Mouse (Mus musculus): ENCODE results near the gene Eftud2. TPM values are rescaled to one million over a fixed set of nuclear protein-coding genes. Genes with fewer than 3 reads are reported as not detected.

Eftud2 gene
- 117 and 130 TPM in 2 replicates for total RNA-seq (2015)
- total RNA-seq (2017) = 139 and 151 TPM in 2 replicates

DNA sequence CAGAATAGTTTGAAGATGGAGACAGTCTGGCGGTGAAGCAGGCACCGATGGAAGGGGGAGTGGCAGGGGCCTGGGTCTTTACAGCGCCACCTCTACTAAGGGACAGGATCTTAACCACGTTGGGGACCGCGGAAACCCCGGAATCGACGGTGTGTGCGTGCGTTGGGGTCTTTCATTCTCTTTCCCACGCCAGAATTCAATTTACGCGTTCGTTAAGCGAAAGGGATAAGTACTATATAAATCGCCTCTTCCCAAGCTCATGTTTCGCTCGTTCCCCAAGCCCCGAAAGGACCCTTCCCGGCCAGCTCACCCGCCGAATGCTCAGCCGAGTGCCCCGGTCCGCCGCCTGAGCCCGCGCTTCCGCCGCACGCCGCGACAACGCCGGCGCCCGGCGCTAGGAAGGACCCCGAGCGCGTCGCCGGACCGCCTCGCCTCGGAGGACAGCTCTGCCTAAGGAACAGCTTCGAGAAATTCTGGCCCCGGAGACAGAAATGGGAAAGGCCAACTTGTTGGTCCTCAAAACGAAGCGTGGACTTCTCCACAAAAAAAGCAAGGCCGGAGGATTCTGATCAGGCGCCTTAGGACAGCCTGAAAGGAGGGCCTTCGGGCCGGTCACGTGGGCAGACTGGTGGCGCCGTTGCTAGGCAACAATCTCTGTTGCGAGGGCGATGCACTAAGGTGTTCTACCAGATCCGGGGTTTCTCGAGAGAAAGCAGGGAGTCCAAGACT is at the start of gene Eftud2, which contains the start of gene Ccdc103:
Gene Eftud2 (minus strand): TSS at position 401 of the 729 bp plus-strand sequence.
Gene Ccdc103 (plus strand): TSS at position 620 of the 729 bp plus-strand sequence.
- peak; percentile 88 for ATAC-seq (replicated peaks; ENCODE audit: poor library complexity)

GRCm38 (mm10) chr11:102925351-102925717 is 44.5 kb upstream of the Eftud2 start:
- peak; percentile 69 for ATAC-seq (replicated peaks; ENCODE audit: poor library complexity)

- peak; percentile 95 for ATAC-seq (replicated peaks; ENCODE audit: poor library complexity)
Measured at GRCm38 (mm10) chr11:102924557-102925350, 44.0 kb upstream of the Eftud2 start, which contains the start of gene Kif18b. Gene Kif18b, minus strand, starts transcription at chr11:102925124.

DNA sequence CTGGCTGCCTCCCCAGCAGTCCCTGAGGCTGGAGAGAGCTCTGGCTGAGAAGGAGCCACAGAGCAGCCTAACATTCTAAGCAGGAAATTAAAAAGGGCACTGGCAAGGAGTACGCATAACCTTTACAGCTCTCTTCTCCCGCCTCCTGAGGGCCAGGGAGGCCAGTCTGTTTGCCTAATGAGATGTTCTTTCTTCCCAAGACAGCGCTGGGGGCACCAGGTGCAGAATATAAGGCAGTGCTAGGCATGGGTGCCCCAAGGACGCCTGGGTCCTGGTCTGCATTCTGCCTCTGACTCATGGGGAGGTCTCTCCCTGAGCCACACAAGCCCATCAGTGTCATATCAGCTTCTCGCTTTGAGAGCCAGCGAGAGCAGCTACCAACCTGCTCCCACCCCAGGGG is 40.7 kb upstream of the Eftud2 start:
- no peak for ATAC-seq (replicated peaks; ENCODE audit: poor library complexity)

- ATAC-seq (replicated peaks; ENCODE audit: poor library complexity) = no peak
Measured at GRCm38 (mm10) chr11:102918077-102918476, 37.3 kb upstream of the Eftud2 start.

DNA sequence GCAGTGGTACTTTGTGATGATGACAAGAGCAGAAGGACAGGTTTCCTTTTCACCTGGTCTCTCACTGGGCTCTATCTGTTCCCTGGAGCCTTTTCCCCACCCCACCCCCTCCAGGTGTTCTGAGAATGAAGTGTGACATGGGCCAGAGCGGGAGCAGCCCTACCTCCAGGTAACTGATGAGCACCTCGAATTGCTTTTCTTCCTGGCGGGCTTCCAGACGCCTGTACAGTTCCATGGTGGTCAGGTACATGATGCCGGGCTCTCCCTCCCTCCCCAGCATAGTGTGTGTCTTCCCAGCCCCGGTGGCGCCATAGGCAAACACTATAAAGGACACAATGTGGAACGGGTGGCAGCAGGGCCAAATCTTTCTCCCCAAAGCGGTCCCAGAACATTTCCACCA is 34.6 kb upstream of the Eftud2 start:
- ATAC-seq (replicated peaks; ENCODE audit: poor library complexity) = no peak

DNA sequence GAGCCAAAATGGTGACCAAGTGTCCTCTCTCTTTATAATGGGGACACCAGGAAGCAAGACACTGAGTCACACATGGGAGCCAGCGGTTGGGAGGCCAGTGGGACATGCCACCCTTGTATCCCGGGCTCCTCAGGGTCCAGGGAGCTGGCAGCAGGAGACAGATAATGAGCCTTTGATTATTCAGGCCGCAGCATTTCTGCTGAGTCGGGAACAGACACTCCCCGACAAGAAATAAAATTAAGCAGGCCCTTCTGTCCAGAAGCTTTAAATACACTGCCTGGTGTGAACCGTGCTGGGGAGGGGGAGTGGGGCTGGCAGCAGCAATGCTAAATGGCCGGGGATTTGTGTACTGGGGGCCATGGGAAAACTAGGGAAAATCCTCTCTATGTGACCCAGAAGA is 30.6 kb upstream of the Eftud2 start:
- no peak for ATAC-seq (replicated peaks; ENCODE audit: poor library complexity)

- no peak for ATAC-seq (replicated peaks; ENCODE audit: poor library complexity)
Measured at GRCm38 (mm10) chr11:102903654-102904053, 22.9 kb upstream of the Eftud2 start.

DNA sequence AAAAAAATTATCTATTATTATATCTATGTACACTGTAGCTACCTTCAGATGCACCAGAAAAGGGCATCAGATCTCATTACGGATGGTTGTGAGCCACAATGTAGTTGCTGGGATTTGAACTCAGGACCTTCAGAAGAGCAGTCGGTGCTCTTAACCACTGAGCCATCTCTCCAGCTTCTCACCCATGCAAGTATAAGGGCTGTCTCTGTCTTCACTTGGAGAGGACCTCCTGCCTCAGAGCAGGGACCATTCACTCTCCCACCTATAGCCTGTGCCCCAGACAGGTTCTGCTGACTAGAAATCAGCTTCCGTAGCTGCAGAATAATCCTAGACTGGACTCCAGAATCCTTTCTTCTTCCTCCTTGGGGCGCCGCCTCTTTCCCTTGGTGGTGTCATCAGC is 21.3 kb upstream of the Eftud2 start:
- no peak for ATAC-seq (replicated peaks; ENCODE audit: poor library complexity)

GRCm38 (mm10) chr11:102901199-102901598 is 20.4 kb upstream of the Eftud2 start:
- ATAC-seq (replicated peaks; ENCODE audit: poor library complexity) = no peak

DNA sequence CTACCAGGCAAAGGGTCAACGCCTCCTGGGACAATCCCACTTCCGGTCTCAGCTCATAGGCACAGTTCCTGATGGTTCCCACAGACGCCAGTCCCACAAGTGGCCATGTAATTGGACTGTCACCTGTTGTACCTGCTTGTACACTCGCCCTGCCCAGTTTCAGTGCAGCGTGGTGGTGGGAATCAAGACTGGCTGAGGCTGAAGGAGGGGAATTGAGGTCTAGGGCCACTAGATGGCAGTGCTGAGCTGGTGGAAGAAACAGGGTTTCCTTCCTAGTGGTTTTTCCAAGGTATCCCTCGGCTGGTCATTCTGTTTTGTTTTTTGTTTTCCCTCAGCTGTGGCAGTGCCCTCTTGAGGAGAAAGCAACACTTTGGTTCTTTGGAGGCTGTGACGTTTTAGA is 20.0 kb upstream of the Eftud2 start, which contains the start of gene Gfap:
Gene Gfap (minus strand): TSS at position 150 of the 400 bp plus-strand sequence.
- peak; percentile 78 for ATAC-seq (replicated peaks; ENCODE audit: poor library complexity)

DNA sequence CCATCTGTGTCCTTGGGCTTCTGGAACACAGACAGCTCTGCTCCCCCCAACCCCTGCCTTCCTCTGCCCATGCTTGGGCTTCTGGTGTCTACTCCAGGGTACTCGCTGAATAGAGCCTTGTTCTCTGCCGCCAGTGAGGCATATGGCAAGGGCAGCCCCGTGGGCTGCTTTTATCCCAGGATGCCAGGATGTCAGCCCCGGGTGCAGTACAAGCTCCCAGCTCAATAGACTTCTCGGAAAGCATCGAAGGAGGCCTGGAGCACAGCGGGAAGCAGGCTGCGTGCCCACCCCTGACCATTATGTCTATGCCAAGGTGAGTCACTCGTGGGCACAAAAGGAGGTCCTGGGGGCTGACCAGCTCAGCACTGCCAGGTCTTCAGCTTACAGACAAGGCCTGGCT is 17.6 kb upstream of the Eftud2 start:
- no peak for ATAC-seq (replicated peaks; ENCODE audit: poor library complexity)

DNA sequence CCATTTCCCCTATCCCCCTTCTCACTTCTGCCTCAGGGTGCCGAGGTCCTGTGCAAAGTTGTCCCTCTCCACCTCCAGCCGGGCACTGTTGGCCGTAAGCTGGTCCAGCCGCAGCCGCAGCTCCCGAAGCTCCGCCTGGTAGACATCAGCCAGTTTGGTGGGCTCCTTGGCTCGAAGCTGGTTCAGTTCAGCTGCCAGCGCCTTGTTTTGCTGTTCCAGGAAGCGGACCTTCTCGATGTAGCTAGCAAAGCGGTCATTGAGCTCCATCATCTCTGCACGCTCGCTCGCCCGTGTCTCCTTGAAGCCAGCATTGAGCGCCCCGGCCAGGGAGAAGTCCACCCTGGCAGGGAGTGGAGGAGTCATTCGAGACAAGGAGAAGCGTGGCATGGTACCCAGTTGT is 15.9 kb upstream of the Eftud2 start:
- no peak for ATAC-seq (replicated peaks; ENCODE audit: poor library complexity)

DNA sequence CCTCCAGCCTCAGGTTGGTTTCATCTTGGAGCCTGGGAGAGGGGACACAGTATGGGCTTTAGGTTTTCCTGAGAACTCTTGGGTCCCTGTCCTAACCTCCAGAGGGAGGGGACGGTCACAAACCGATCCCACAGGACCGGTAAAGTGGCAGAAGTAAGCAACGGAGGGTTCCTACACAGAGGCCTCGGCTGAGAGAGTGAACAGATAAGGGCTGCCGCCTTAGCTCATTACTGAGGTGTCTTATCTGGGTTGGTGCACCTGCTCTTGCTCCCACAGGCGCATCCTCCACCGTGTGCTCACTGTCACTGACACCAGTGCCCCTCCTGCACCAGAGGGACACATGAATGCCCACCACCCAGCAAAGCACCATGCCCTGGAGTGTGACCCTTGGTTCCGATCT is 15.0 kb upstream of the Eftud2 start:
- ATAC-seq (replicated peaks; ENCODE audit: poor library complexity) = peak; percentile 77

DNA sequence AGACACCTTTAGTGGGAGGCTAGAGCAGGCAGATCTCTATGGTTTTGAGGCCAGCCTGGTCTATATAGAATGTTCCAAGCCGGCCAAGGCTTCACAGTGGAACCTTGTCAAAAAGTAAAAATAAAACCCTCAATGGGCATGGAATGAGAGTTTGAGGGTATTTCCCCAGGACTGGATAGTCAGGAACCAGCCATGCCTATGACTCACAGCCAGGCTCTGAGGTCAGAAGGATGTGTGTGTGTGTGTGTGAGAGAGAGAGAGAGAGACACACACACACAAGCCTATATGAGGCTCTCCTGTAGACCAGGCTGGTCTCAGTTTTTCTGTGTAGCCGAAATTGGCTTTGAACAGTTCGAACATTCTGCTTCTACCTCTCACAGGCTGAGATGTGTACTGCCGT is 13.9 kb upstream of the Eftud2 start:
- no peak for ATAC-seq (replicated peaks; ENCODE audit: poor library complexity)

DNA sequence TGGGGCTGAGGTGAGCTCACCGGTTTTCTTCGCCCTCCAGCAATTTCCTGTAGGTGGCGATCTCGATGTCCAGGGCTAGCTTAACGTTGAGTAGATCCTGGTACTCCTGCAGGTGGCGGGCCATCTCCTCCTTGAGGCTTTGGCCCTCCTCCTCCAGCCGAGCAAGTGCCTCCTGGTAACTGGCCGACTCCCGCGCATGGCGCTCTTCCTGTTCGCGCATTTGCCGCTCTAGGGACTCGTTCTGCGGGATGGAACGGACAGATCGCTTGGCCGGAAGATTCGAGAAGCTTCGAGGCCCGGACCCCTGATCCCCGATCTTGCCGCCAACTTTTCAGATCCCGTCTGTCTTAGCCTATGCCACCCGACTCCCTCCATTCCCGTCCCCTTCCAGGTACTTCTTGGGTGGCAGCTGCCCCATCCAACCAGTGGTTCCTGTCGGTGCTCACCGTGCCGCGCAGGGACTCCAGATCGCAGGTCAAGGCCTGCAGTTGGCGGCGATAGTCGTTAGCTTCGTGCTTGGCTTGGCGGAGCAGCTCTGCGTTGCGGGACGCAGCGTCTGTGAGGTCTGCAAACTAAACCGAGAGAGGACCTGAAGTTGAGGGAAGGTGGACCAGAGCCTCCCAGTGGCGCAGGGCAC is 12.3 kb upstream of the Eftud2 start:
- peak; percentile 88 for ATAC-seq (replicated peaks; ENCODE audit: poor library complexity)

DNA sequence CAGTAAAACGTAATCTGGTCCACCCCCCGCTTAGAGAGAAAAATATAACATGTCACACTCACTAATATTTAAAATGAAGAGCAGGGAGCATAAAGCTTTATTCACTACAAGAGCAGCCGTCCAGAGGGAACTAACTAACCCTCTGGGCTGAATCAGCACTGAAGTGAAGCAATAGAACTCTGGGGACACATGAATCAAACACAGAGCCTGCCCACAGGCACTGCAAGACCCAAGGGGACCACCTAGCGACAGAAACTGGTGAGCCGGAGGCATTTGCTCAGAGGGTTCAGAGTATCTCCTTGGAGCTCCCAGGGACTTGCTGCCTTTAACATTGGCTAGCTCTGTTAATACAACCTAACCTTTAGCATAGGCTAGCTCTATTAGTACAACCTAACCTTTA is 9.3 kb upstream of the Eftud2 start:
- ATAC-seq (replicated peaks; ENCODE audit: poor library complexity) = no peak

DNA sequence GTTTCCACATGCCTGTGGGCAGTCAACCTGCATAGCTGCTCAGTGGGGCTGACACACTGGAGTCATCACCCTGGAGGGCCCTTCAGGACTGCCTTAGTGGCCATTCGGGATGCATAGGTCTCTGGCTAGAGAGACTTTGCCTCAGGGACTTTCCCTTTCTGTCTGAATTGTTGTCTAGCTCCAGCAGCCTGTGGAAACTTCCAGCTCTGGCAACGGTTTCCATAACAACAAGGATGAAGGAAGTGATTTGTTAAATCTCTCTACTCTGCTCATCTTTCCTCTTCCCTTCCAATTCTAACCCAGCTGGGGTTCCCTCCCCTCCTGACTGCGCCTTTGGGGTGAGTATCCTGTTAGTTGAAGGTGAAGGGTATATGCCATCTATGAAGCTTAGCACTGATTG is 7.3 kb upstream of the Eftud2 start:
- no peak for ATAC-seq (replicated peaks; ENCODE audit: poor library complexity)

- no peak for ATAC-seq (replicated peaks; ENCODE audit: poor library complexity)
Measured at GRCm38 (mm10) chr11:102887433-102887832, 6.6 kb upstream of the Eftud2 start.

GRCm38 (mm10) chr11:102884616-102885219 is 3.9 kb upstream of the Eftud2 start, which contains the start of gene Fam187a:
Gene Fam187a, plus strand, starts transcription at chr11:102885169.
- no peak for ATAC-seq (replicated peaks; ENCODE audit: poor library complexity)
